Mouse (Mus musculus): ENCODE data around the gene Snx21.

GRCm38 (mm10) chr2:164760059-164760833 is 25.4 kb upstream of the Snx21 start:
- no peak for TF ChIP-seq CTCF (IDR thresholded peaks at IDR 0.05; ENCODE audit: low read depth, low read length)
- TF ChIP-seq POLR2A (IDR thresholded peaks at IDR 0.05; ENCODE audit: insufficient read depth, low read length): no peak
- no peak for TF ChIP-seq EP300 (IDR thresholded peaks at IDR 0.05; ENCODE audit: insufficient read depth, low read depth, low read length)
